Mouse (Mus musculus): ENCODE results near the gene Zfp62. TPM values are rescaled to one million over a fixed set of nuclear protein-coding genes. Genes with fewer than 3 reads are reported as not detected.
"Not testable (repeated sequence)": the region's sequence is repeated elsewhere in the genome, so short reads cannot be mapped to it uniquely, and the experiment has no call there.

The Zfp62 gene
- total RNA-seq (2021), result 10 to 100 TPM; 25.8 to 32.6 TPM
- long read RNA-seq, experiment 1, full-length matches to known transcripts, result 24 of 43 reads
- long read RNA-seq, experiment 1, partial matches to known transcripts, result 3 of 43 reads
- long read RNA-seq, experiment 1, other reads (novel, unspliced or antisense), result 16 of 43 reads
- long read RNA-seq, experiment 2, full-length matches to known transcripts, result 15 of 31 reads
- long read RNA-seq, experiment 2, partial matches to known transcripts, result 0 of 31 reads
- long read RNA-seq, experiment 2, other reads (novel, unspliced or antisense), result 16 of 31 reads

DNA sequence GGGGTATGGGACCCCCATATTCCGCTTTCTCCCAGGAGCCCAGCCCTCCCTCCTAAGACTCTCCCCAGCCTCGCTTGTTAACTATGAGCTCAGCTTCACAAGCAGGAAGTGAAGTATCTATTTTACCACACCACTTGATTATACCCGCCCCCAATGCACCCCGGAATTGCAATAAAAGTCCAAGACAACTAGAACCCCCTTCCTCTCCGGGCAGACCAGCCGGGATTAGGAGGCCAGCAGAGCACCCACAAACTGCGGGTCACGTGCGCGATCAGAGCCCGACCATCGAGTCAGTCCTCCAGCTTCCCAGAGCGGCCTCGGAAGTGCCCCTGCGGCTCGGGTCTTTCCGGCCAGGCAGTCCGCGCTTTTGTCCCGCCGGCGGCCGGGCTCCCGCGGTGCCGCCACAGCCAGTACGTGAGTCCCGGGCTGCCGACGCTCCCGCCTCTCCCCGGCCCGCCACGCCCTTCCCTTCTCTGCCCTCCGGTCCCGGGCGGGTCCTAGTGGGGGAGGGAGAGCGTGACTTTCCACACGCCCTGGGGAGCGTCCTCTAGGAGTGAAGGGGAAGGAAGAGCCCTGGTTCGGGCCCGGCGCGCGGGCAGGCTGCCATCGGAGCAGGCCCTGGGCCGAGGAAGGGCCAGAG lies at the start of gene Zfp62:
Zfp62 (plus strand) TSS at position 164 of the 640 bp plus-strand sequence.
- Histone ChIP-seq H3K4me3 (peak within 1 kb of the TSS; percentile 87), H3K27ac (peak within 1 kb of the TSS; percentile 98)
- no peak for TF ChIP-seq CTCF (IDR thresholded peaks at IDR 0.05)
- intact Hi-C loops (cut with DNase I), result loop anchor here (2.0 to 10.0 kb wide), 2 partner anchors 42 to 388 kb away; partner anchors contain the start of genes Mgat1 and Trim41
- peak; percentile 97 for DNase-seq

DNA sequence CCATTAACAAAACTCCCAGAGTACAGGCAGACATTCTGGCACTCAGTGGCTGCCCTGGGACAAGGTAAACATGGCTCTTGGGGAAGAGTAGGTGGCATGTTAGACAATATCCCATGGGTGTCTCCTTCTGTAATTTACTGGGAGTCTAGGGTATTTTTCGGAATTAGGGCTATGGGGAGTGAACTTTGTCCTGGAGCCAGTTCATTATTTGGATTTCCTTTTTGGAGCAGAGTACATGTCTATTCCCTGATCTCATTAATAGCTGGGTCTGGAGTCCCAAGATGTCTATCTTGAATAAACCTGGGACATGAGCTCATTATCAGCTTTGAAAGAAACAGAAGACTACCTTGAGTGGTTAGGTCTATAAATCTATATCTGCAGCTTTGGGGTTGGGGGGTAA lies 49.0 kb upstream of the Zfp62 start, which contains the start of gene Olfr1394:
Olfr1394 (plus strand) TSS at position 301 of the 400 bp plus-strand sequence.
- intact Hi-C loops (cut with DNase I), result no loop called here
- no peak for DNase-seq
- no peak for TF ChIP-seq CTCF (IDR thresholded peaks at IDR 0.05)
- Histone ChIP-seq H3K4me3 (no peak within 1 kb of the TSS), H3K27ac (no peak within 1 kb of the TSS)

DNA sequence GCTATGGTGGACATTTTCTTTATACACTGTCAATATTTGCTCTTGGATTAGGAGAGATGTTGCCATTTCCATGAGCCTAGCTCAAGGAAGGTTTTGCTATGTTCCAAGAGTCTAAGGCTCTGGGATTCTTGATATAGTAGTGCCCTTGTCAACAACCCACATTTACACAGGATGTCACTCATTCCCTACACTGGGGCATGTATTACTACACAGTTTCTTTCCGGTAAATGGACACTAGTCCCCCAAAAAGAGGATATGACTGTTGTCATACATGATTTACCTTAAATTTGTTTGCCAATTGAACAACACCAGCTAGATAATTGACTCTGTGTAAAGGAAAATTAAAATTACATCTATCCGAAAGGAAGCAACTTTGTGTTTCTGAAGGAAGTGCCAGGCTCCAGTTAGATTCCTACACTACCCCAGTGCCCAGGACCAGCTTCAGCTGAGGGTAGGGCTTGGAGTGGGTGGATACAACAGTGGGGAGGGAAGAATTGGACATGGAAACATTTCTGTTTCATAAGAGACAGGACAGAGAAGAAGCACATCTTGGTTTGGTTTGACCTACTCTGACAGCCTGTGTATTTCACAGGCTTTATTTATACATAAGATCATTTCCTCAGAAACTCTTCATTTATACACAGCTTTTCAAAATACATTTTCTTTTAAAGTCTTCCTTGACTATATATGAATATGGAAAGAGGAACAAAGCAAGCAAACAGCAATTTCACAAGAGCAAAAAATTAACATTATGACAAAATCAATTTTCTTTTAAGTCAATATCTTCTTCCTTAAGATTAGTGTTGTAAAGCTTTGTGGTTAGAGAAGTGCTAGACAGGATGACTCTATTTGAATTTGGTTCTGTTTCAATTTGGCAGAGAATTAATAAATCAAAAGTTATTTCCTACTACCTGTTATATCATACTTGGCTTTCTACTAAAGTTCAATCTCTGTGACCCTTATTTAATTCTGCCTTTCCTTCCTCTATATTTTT lies 46.0 kb upstream of the Zfp62 start:
- no peak for DNase-seq
- H3K4me3 ChIP-seq, result no peak overlapping the region
- H3K27ac ChIP-seq, result no peak overlapping the region
- intact Hi-C loops (cut with DNase I), result no loop called here
- no peak for TF ChIP-seq CTCF (IDR thresholded peaks at IDR 0.05)

DNA sequence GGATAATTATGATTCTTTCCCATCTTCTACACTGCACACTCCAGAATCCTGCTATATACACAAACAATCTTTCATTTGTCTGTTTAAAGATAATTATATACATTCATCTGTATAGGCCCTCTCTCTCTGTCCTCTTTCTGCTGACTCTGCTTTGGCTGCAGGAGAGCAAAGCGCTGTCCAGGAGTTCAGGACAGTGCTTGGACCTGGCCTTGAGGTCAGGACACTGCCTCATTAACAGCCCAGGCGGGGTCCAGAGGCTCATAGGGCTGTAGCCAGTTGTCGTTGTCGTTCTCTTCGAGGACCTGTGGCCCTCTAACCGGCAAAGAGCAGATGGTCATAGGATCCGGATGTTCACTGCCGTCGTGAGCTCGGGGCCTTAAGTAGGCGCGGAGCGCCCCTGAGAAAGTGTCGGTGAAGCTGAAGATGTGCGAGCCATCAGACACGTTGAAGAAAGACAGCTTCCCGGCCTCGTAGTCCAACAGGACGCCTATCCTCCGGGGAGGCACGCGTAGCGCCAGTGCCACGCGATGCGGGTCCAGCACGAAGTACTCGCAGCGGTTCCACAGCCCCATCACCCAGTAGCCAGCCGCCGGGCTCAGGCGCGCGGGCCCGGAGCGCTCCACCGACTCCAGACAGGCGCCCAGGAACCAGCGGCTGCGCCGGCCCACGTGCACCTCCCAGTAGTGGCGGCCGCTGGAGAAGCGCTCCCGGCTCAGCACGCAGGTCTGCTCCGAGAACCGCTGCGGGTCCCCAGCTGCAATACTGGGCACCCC lies 34.1 kb upstream of the Zfp62 start:
- intact Hi-C loops (cut with DNase I), result no loop called here
- no peak for TF ChIP-seq CTCF (IDR thresholded peaks at IDR 0.05)
- Histone ChIP-seq H3K27ac (no peak overlapping the region), H3K4me3 (peak overlapping the region; percentile 17; the same call in 1 of the 2 replicates)
- DNase-seq, result no peak

DNA sequence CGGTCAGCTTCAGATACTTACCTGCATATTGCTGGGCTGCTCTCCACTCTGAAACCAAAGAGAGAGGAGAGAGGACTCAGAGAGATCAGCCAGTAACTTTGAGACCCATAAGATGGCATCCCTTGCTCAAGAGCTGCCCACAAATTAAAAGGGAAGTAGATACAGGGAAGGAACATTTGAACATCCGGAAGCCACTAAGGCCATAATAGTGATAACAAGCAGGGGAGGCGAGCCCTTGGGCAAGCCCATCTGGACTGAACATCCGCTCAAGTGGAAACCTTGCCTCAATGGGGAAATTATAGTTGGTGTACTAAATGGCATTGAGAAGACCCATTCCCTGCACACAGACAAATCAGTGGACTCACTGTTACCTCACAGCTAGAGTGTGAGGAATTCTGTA lies 32.5 kb upstream of the Zfp62 start:
- intact Hi-C loops (cut with DNase I), result no loop called here
- TF ChIP-seq CTCF (IDR thresholded peaks at IDR 0.05), result no peak
- Histone ChIP-seq H3K27ac (no peak overlapping the region), H3K4me3 (no peak overlapping the region)
- no peak for DNase-seq

DNA sequence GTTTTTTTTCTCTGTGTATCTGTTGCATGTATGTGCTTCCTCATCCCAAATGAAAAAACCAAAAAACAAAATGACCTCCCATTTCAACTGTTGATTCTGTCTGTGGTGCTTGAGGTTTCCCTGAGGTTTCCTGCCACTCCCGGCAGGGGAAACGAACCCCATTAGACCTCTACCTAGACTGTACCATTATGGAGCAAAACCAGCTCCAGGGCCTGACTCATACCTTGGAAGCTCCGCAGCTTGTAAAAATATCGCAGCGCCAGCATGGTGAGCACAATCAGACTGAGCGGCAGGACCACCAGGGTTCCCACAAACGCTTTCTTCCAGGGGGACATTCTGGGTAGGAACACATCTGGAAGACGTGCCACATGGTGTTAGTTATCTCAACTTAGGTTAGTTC lies 27.7 kb upstream of the Zfp62 start:
- DNase-seq, result no peak
- Histone ChIP-seq H3K27ac (no peak overlapping the region), H3K4me3 (no peak overlapping the region)
- intact Hi-C loops (cut with DNase I), result no loop called here
- TF ChIP-seq CTCF (IDR thresholded peaks at IDR 0.05), result no peak

DNA sequence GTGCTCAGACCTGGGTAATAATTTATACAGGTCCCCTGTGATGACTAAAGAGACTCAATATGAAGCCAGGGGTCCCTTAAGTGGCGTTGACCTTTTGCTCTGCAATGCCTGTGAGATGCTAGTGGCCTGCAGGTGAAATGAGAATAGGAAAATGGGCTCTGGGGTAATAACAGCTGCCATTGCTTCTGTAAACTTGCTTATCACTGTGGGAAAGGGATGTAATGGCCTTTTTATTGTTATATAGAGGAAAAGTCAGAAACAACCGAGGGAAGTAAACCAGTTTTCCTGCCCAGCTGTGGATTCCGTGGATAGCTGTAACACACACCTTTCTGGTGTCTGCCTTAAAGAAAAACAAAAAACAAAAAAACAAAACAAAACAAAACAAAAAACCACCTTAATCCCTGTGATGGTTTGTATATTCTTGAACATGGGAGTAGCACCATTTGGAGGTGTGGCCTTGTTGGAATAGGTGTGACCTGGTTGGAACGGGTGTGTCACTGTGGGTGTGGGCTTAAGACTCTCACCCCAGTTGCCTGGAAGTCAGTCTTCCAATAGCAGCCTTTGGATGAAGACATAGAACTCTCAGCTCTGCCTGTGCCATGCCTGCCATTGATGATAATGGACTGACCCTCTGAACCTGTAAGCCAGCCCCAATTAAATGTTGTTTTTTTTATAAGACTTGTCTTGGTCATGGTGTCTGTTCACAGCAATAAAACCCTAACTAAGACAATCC lies 26.9 kb upstream of the Zfp62 start:
- H3K27ac ChIP-seq; intact Hi-C loops (cut with DNase I); DNase-seq: not testable (repeated sequence)

DNA sequence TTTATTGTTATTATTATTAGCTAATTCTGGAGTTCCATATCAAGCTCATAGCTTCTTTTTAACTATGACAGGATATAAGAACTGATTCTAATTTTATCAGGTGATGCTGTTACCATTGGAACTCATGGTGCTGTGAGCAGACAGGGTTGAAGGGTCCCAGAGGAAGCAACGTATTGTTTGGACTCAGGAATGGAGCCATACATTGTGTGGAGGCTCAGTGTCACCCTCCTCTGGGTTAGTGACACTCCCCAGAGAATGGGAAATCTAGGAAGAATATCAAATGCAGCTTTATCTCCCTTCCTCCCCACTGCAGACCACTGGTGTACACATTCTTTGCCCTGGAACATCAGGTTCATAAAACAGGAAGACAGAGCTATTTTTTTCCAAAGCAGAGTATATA lies 19.9 kb upstream of the Zfp62 start:
- intact Hi-C loops (cut with DNase I), result no loop called here
- H3K4me3 ChIP-seq, result no peak overlapping the region
- no peak for TF ChIP-seq CTCF (IDR thresholded peaks at IDR 0.05)
- no peak overlapping the region for H3K27ac ChIP-seq
- DNase-seq, result no peak

More for the DNA sequence above, 26.9 kb upstream of the Zfp62 start:
- not testable (repeated sequence) for H3K4me3 ChIP-seq

DNA sequence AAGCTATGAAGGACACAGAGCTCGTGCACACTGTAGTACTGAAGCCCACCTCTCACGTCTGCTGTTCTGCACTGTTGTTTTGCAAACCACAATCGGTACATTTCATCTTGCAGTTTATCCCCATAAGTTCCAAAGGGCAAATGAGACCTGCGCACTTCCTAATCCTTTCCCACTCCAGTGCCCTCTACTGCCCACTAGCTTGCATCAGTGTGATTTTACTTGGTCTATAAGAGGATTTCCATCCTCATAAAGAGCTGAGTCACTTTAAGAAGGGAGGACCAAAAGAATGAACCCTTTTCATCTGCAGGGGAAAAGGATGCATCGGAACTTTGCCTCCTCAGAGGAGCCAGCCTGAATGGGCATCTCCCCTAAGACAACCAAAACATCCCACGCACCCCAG lies 16.6 kb upstream of the Zfp62 start:
- peak; percentile 19; the same call in 1 of the 2 replicates for TF ChIP-seq CTCF (IDR thresholded peaks at IDR 0.05)
- H3K4me3 ChIP-seq, result peak overlapping the region; percentile 48
- DNase-seq, result no peak
- H3K27ac ChIP-seq, result peak overlapping the region; percentile 46
- intact Hi-C loops (cut with DNase I), result no loop called here

DNA sequence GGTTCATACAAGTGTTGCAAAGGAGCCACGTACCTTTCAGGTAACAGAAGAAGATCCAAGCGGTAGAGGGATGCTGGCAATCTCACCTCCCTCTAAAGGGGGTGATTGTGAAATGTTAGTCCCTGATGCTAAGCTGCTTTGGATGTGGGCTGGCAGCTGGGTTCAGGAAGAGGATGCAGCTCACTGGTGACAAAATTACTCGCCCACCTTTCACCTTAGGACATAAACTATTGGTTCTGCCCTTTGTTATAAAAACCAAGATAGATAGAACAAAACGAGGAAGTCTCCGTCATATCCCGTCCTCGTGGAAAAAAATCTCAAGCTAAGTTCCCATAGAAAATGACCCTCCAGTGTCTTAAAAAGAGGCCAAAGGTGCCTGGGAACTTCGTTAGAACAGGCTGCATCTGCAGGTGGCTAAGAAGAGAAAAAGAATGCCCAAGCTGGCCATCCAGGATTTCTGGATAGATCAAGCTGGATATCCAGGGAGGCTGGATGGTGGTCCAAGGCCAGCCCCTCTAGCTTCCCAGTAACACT lies 16.1 kb upstream of the Zfp62 start, which contains the start of gene Btnl9:
Btnl9 (minus strand) TSS at position 205 of the 534 bp plus-strand sequence.
- DNase-seq, result no peak
- no peak for TF ChIP-seq CTCF (IDR thresholded peaks at IDR 0.05)
- H3K27ac ChIP-seq, result peak within 1 kb of the TSS; percentile 46
- peak within 1 kb of the TSS; percentile 48 for H3K4me3 ChIP-seq
- intact Hi-C loops (cut with DNase I), result no loop called here

DNA sequence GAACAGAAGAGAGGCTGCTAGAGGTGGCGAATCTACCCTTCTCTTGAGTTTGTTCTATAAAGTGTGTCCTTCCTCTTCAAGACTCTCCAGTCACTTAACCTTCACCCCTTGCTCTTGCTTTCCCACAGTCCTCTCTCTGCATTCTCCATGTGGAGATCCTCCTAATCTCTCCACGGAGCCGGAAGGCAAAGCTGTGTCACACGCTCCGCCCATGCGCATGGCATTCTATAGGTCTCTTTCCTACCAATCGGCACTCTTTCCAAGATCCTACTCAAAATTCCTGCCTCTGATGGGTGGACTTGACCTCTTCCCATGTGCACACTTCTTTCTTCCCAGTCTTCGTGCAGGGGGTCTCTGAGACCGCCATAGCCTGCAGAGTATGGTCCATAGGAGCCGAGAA lies 15.4 kb upstream of the Zfp62 start:
- no peak overlapping the region for H3K4me3 ChIP-seq
- 0 out of 2 replicates have a peak overlapping the region, but pooled peaks have one; percentile 13 for H3K27ac ChIP-seq
- no peak for DNase-seq
- TF ChIP-seq CTCF (IDR thresholded peaks at IDR 0.05), result no peak
- intact Hi-C loops (cut with DNase I), result no loop called here

Measured in gastrocnemius, adult 2 months (tissue).